Mouse (Mus musculus): ENCODE results near the gene Errfi1. TPM values are rescaled to one million over a fixed set of nuclear protein-coding genes. Genes with fewer than 3 reads are reported as not detected.

Errfi1 gene
- total and polyA plus RNA-seq, 2 experiments from 2014 or later, result 21.0 to 33.0 TPM

DNA sequence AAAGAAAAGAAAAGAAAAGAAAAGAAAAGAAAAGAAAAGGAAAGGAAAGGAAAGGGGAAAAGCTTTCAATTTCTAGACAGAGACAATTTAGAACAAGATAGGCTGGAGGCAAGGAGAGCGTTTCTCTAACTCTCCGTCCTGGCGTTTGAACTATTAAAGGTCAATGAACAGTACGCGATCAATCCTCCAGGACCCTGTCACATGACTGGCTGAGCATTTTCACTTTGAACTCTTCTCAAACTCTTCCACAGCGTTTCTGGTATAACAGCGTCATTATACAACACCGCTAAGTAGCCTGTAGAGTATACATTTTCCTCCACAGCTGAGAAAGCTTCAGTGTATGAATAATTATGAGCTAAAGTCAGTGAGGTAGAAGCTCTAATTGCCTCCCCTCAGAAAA, 1.7 kb upstream of the Errfi1 start:
- no peak overlapping the region for H3K4me3 ChIP-seq (ENCODE audit: low read depth, low read length)
- H3K4me1 ChIP-seq (ENCODE audit: insufficient read depth, low read length), result 0 out of 2 replicates have a peak, but pooled peaks cover 3% of the 10 kb centered on the region
- ATAC-seq (ENCODE audit: low FRiP score) (no peak), DNase-seq (ENCODE audit: low spot score) (no peak)
- no peaks in the 10 kb centered on the region for H3K27me3 ChIP-seq (ENCODE audit: insufficient read depth, low read length)
- no peak for TF ChIP-seq CTCF (IDR thresholded peaks at IDR 0.05)
- WGBS, result 60% methylated on average over 8 of the region's 8 CpGs
- no peak overlapping the region for H3K27ac ChIP-seq (ENCODE audit: low read depth, low read length)
- H3K4me2 ChIP-seq (ENCODE audit: low read depth, low read length, poor library complexity, severe bottlenecking), result no peak overlapping the region
- no peaks in the 10 kb centered on the region for H3K36me3 ChIP-seq (ENCODE audit: insufficient read depth, low read length)
- H3K9ac ChIP-seq (replicated peaks; ENCODE audit: low read length, poor library complexity, severe bottlenecking), result no peak overlapping the region
- H3K9me3 ChIP-seq (ENCODE audit: low read length), result no peaks in the 10 kb centered on the region

- Histone ChIP-seq H3K9me3 (ENCODE audit: low read length) (no peaks in the 10 kb centered on the region), H3K4me1 (ENCODE audit: insufficient read depth, low read length) (0 out of 2 replicates have a peak, but pooled peaks cover 4% of the 10 kb centered on the region), H3K4me3 (ENCODE audit: low read depth, low read length) (no peak overlapping the region), H3K9ac (replicated peaks; ENCODE audit: low read length, poor library complexity, severe bottlenecking) (no peak overlapping the region), H3K27me3 (ENCODE audit: insufficient read depth, low read length) (no peaks in the 10 kb centered on the region), H3K4me2 (ENCODE audit: low read depth, low read length, poor library complexity, severe bottlenecking) (no peak overlapping the region), H3K36me3 (ENCODE audit: insufficient read depth, low read length) (no peaks in the 10 kb centered on the region), H3K27ac (ENCODE audit: low read depth, low read length) (no peak overlapping the region)
- no peak for ATAC-seq (ENCODE audit: low FRiP score)
- WGBS, result 63% methylated on average over 4 of the region's 4 CpGs
- no peak for TF ChIP-seq CTCF (IDR thresholded peaks at IDR 0.05)
- no peak for DNase-seq (ENCODE audit: low spot score)
These were observed 1.2 kb upstream of the Errfi1 start for GRCm38 (mm10) chr4:150852479-150852878.

DNA sequence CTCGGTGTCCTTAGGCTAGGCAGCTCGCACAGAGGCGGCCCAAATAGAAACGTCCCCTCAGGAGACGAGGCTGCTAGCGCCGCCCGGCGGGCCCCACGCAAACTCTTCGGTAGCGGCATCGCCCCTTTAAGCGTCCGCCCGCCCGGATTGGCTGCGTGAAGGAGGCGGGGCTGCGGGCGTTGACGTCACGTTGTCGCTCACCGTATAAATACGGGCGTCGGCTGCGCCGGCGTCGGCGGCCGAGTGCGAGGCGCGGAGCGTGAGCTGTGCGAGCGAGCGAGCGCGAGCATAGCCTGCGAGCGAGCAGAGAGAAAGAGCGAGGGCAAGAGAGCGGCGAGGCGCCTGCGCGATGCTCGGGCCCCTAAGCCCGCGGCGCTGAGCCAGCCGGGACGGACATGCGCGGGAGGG, 1.1 kb downstream of the Errfi1 start:
- Histone ChIP-seq H3K9me3 (ENCODE audit: low read length) (no peaks in the 10 kb centered on the region), H3K4me3 (ENCODE audit: low read depth, low read length) (peak overlapping the region; percentile 84), H3K4me1 (ENCODE audit: insufficient read depth, low read length) (0 out of 2 replicates have a peak, but pooled peaks cover 4% of the 10 kb centered on the region), H3K36me3 (ENCODE audit: insufficient read depth, low read length) (no peaks in the 10 kb centered on the region), H3K4me2 (ENCODE audit: low read depth, low read length, poor library complexity, severe bottlenecking) (peak overlapping the region; percentile 53), H3K9ac (replicated peaks; ENCODE audit: low read length, poor library complexity, severe bottlenecking) (peak overlapping the region; percentile 89), H3K27me3 (ENCODE audit: insufficient read depth, low read length) (no peaks in the 10 kb centered on the region), H3K27ac (ENCODE audit: low read depth, low read length) (peak overlapping the region; percentile 95)
- peak; percentile 95 for ATAC-seq (ENCODE audit: low FRiP score)
- WGBS, result under 1% methylated on average over 53 of the region's 59 CpGs
- peak; percentile 97 for DNase-seq (ENCODE audit: low spot score)
- TF ChIP-seq CTCF (IDR thresholded peaks at IDR 0.05), result peak; percentile 67

DNA sequence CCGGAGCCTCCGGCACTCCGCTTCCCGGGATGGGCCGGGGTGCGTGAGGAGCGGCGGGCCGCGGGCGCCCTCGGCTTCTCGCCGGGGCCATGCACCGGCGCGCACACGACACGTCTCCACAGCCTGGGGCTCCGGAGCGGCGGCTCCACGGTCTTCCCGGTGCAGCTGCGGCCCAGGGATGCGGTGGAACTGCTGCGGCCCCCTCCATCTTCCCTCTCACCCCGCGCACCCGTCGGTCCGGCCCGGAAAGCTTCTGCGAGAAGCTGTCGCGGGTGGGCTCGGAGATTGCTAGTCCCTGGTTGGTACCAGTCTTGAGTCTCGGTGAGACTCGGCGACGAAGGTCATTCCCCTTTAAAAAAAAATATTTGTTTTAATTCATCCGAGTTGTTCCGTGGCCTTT, 1.6 kb downstream of the Errfi1 start:
- under 1% methylated on average over 40 of the region's 43 CpGs for WGBS
- Histone ChIP-seq H3K36me3 (ENCODE audit: insufficient read depth, low read length) (no peaks in the 10 kb centered on the region), H3K4me1 (ENCODE audit: insufficient read depth, low read length) (0 out of 2 replicates have a peak, but pooled peaks cover 4% of the 10 kb centered on the region), H3K4me3 (ENCODE audit: low read depth, low read length) (peak overlapping the region; percentile 84), H3K27ac (ENCODE audit: low read depth, low read length) (peak overlapping the region; percentile 95), H3K27me3 (ENCODE audit: insufficient read depth, low read length) (no peaks in the 10 kb centered on the region), H3K4me2 (ENCODE audit: low read depth, low read length, poor library complexity, severe bottlenecking) (peak overlapping the region; percentile 53), H3K9me3 (ENCODE audit: low read length) (no peaks in the 10 kb centered on the region), H3K9ac (replicated peaks; ENCODE audit: low read length, poor library complexity, severe bottlenecking) (peak overlapping the region; percentile 89)
- TF ChIP-seq CTCF (IDR thresholded peaks at IDR 0.05), result no peak
- DNase-seq (ENCODE audit: low spot score) (no peak), ATAC-seq (ENCODE audit: low FRiP score) (peak; percentile 68)

DNA sequence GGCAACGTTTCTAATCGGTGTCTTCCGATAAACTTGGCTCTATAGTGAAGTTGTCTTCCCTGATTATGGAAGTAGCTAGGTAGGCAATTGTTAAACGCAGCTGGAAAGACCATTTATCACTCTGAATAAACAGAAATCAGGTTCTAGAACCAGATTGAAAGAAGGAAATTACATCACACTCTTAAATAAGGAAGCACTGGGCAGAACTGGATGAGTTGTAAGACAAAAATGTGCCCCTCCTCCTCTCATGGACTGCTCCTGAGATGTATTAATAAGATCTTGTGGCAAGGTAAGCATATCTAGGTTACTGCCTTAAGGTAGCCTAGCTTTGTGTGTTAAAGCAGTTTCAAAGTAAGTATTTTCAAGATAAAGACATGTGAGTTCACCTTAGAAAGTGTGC, 6.8 kb downstream of the Errfi1 start:
- 88% methylated on average over 4 of the region's 4 CpGs for WGBS
- Histone ChIP-seq H3K4me2 (ENCODE audit: low read depth, low read length, poor library complexity, severe bottlenecking) (no peak overlapping the region), H3K27ac (ENCODE audit: low read depth, low read length) (no peak overlapping the region), H3K9me3 (ENCODE audit: low read length) (no peaks in the 10 kb centered on the region), H3K4me3 (ENCODE audit: low read depth, low read length) (no peak overlapping the region), H3K27me3 (ENCODE audit: insufficient read depth, low read length) (no peaks in the 10 kb centered on the region), H3K9ac (replicated peaks; ENCODE audit: low read length, poor library complexity, severe bottlenecking) (no peak overlapping the region), H3K36me3 (ENCODE audit: insufficient read depth, low read length) (no peaks in the 10 kb centered on the region), H3K4me1 (ENCODE audit: insufficient read depth, low read length) (0 out of 2 replicates have a peak, but pooled peaks cover 4% of the 10 kb centered on the region)
- ATAC-seq (ENCODE audit: low FRiP score) (no peak), DNase-seq (ENCODE audit: low spot score) (no peak)
- TF ChIP-seq CTCF (IDR thresholded peaks at IDR 0.05), result no peak

GRCm38 (mm10) chr4:150861161-150861560, 7.4 kb downstream of the Errfi1 start:
- DNase-seq (ENCODE audit: low spot score), result no peak
- 82% methylated on average over 2 of the region's 2 CpGs for WGBS
- ATAC-seq (ENCODE audit: low FRiP score), result no peak
- Histone ChIP-seq H3K27me3 (ENCODE audit: insufficient read depth, low read length) (no peaks in the 10 kb centered on the region), H3K9me3 (ENCODE audit: low read length) (no peaks in the 10 kb centered on the region), H3K36me3 (ENCODE audit: insufficient read depth, low read length) (peaks cover 2% of the 10 kb centered on the region), H3K4me3 (ENCODE audit: low read depth, low read length) (no peak overlapping the region), H3K9ac (replicated peaks; ENCODE audit: low read length, poor library complexity, severe bottlenecking) (no peak overlapping the region), H3K27ac (ENCODE audit: low read depth, low read length) (no peak overlapping the region), H3K4me2 (ENCODE audit: low read depth, low read length, poor library complexity, severe bottlenecking) (no peak overlapping the region), H3K4me1 (ENCODE audit: insufficient read depth, low read length) (0 out of 2 replicates have a peak, but pooled peaks cover 4% of the 10 kb centered on the region)
- no peak for TF ChIP-seq CTCF (IDR thresholded peaks at IDR 0.05)
